Mouse (Mus musculus) neural tube, embryonic 15.5 days (tissue): Measurements from ENCODE around the gene Zfyve26. TPM values are rescaled to one million over a fixed set of nuclear protein-coding genes. Genes with fewer than 3 reads are reported as not detected.
A peak's percentile ranks its signal among the peaks of the same experiment; 100 is the strongest.

Source experiments
- ATAC-seq: fragments of 200-750 bp; cut with Nextera tagmentation; 2 replicates; pipeline ENCODE4 v1.8.0; 2017; ENCODE audit warnings: mild to moderate bottlenecking, moderate TSS enrichment, moderate library complexity; ENCODE audit not compliant: low FRiP score
- H3K27ac ChIP-seq: fragments of 300-500 bp; sonication (generic); replicated peaks from 2 replicates; pipeline ENCODE4 v1.5.1; 2015; ENCODE audit warnings: mild to moderate bottlenecking, inconsistent platforms
- H3K27me3 ChIP-seq: fragments of 300-500 bp; sonication (generic); replicated peaks from 2 replicates; pipeline ENCODE4 v1.6.1; 2015; ENCODE audit warnings: inconsistent platforms
- H3K36me3 ChIP-seq: fragments of 300-500 bp; sonication (generic); 2 replicates; pipeline ENCODE4 v1.6.1; 2015; ENCODE audit warnings: inconsistent platforms
- H3K4me1 ChIP-seq: fragments of 300-500 bp; sonication (generic); 2 replicates; pipeline ENCODE4 v1.6.1; 2015; ENCODE audit warnings: inconsistent platforms
- H3K4me2 ChIP-seq: fragments of 300-500 bp; sonication (generic); 2 replicates; pipeline ENCODE4 v1.6.1; 2015; ENCODE audit warnings: inconsistent platforms, mild to moderate bottlenecking, moderate library complexity
- H3K4me3 ChIP-seq: fragments of 300-500 bp; sonication (generic); replicated peaks from 2 replicates; pipeline ENCODE4 v1.5.1; 2015; ENCODE audit warnings: mild to moderate bottlenecking, inconsistent platforms
- H3K9ac ChIP-seq: fragments of 300-500 bp; sonication (generic); replicated peaks from 2 replicates; pipeline ENCODE4 v1.6.1; 2015; ENCODE audit warnings: mild to moderate bottlenecking, inconsistent platforms
- H3K9me3 ChIP-seq: fragments of 300-500 bp; sonication (generic); replicated peaks from 2 replicates; pipeline ENCODE4 v1.6.1; 2016; ENCODE audit warnings: inconsistent platforms
- WGBS: fragments of 180-500 bp; shearing (Covaris S2); methylation state at CpG from one replicate; pipeline ENCODE4 v1.1.7; 2015; ENCODE audit warnings: mixed read lengths; 5-methylcytosine and 5-hydroxymethylcytosine counted together
- polyA plus RNA-seq: library from polyadenylated mRNA; unstranded; fragments of >200 nt; fragmentation: Nextera tagmentation; extraction: Ambion mirVana; gene quantifications from 2 replicates; pipeline ENCODE4 v1.2.1, GENCODE M21; 2015

Gene Zfyve26
- polyA plus RNA-seq, 1 experiment from 2014 or later, result 10.3 TPM

- Histone ChIP-seq H3K27me3 (no peaks in the 10 kb centered on the region), H3K9ac (no peak overlapping the region), H3K36me3 (peaks cover 70% of the 10 kb centered on the region), H3K4me1 (no peaks in the 10 kb centered on the region), H3K27ac (no peak overlapping the region), H3K4me2 (no peak overlapping the region), H3K4me3 (no peak overlapping the region), H3K9me3 (no peaks in the 10 kb centered on the region)
- no peak for ATAC-seq
- WGBS, result 91% methylated on average over 10 of the region's 10 CpGs
Measured at GRCm38 (mm10) chr12:79254975-79255374, 41.1 kb downstream of the Zfyve26 start.

GRCm38 (mm10) chr12:79253294-79254053 lies 42.6 kb downstream of the Zfyve26 start:
- Histone ChIP-seq H3K4me1 (no peaks in the 10 kb centered on the region), H3K9me3 (no peaks in the 10 kb centered on the region), H3K36me3 (peaks cover 79% of the 10 kb centered on the region), H3K4me3 (no peak overlapping the region), H3K27ac (no peak overlapping the region), H3K27me3 (no peaks in the 10 kb centered on the region), H3K9ac (no peak overlapping the region), H3K4me2 (no peak overlapping the region)
- no peak for ATAC-seq
- 95% methylated on average over 9 of the region's 9 CpGs for WGBS

GRCm38 (mm10) chr12:79248110-79248509 lies 48.0 kb downstream of the Zfyve26 start:
- Histone ChIP-seq H3K27ac (no peak overlapping the region), H3K9ac (no peak overlapping the region), H3K4me1 (no peaks in the 10 kb centered on the region), H3K27me3 (no peaks in the 10 kb centered on the region), H3K4me2 (no peak overlapping the region), H3K9me3 (no peaks in the 10 kb centered on the region), H3K36me3 (peaks cover 91% of the 10 kb centered on the region), H3K4me3 (no peak overlapping the region)
- 85% methylated on average over 3 of the region's 3 CpGs for WGBS
- no peak for ATAC-seq

- Histone ChIP-seq H3K4me1 (no peaks in the 10 kb centered on the region), H3K27me3 (no peaks in the 10 kb centered on the region), H3K9me3 (no peaks in the 10 kb centered on the region), H3K4me3 (no peak overlapping the region), H3K36me3 (peaks cover 90% of the 10 kb centered on the region), H3K4me2 (no peak overlapping the region), H3K9ac (no peak overlapping the region), H3K27ac (no peak overlapping the region)
- 96% methylated on average over 6 of the region's 6 CpGs for WGBS
- no peak for ATAC-seq
Measured at GRCm38 (mm10) chr12:79242921-79243320, 53.2 kb downstream of the Zfyve26 start.

- no peak overlapping the region for H3K9ac ChIP-seq
- no peak overlapping the region for H3K27ac ChIP-seq
- H3K4me2 ChIP-seq, result no peak overlapping the region
- H3K36me3 ChIP-seq, result peaks cover 91% of the 10 kb centered on the region
- H3K9me3 ChIP-seq, result no peaks in the 10 kb centered on the region
- ATAC-seq, result no peak
- no peaks in the 10 kb centered on the region for H3K4me1 ChIP-seq
- H3K4me3 ChIP-seq, result no peak overlapping the region
- WGBS, result 99% methylated on average over 2 of the region's 2 CpGs
- H3K27me3 ChIP-seq, result no peaks in the 10 kb centered on the region
Measured at GRCm38 (mm10) chr12:79241985-79242384, 54.1 kb downstream of the Zfyve26 start.

- no peak for ATAC-seq
- no peak overlapping the region for H3K27ac ChIP-seq
- no peak overlapping the region for H3K4me3 ChIP-seq
- no peaks in the 10 kb centered on the region for H3K27me3 ChIP-seq
- 63% methylated on average over 11 of the region's 11 CpGs for WGBS
- no peaks in the 10 kb centered on the region for H3K4me1 ChIP-seq
- no peaks in the 10 kb centered on the region for H3K9me3 ChIP-seq
- H3K9ac ChIP-seq, result no peak overlapping the region
- peaks cover 56% of the 10 kb centered on the region for H3K36me3 ChIP-seq
- no peak overlapping the region for H3K4me2 ChIP-seq
Measured at GRCm38 (mm10) chr12:79235485-79236080, 60.5 kb downstream of the Zfyve26 start.

GRCm38 (mm10) chr12:79217511-79217910 lies 78.6 kb downstream of the Zfyve26 start:
- 39% methylated on average over 5 of the region's 5 CpGs for WGBS
- no peak overlapping the region for H3K4me3 ChIP-seq
- no peak for ATAC-seq
- H3K4me1 ChIP-seq, result no peaks in the 10 kb centered on the region
- no peak overlapping the region for H3K4me2 ChIP-seq
- H3K9me3 ChIP-seq, result no peaks in the 10 kb centered on the region
- no peak overlapping the region for H3K9ac ChIP-seq
- no peaks in the 10 kb centered on the region for H3K36me3 ChIP-seq
- no peak overlapping the region for H3K27ac ChIP-seq
- no peaks in the 10 kb centered on the region for H3K27me3 ChIP-seq

GRCm38 (mm10) chr12:79211447-79211846 lies 84.7 kb downstream of the Zfyve26 start:
- Histone ChIP-seq H3K27me3 (no peaks in the 10 kb centered on the region), H3K9ac (no peak overlapping the region), H3K4me3 (no peak overlapping the region), H3K36me3 (no peaks in the 10 kb centered on the region), H3K4me1 (peaks cover 7% of the 10 kb centered on the region; the same call in 1 of the 2 replicates), H3K4me2 (no peak overlapping the region), H3K27ac (no peak overlapping the region), H3K9me3 (no peaks in the 10 kb centered on the region)
- WGBS, result 89% methylated on average over 8 of the region's 8 CpGs
- no peak for ATAC-seq

- Histone ChIP-seq H3K36me3 (no peaks in the 10 kb centered on the region), H3K4me2 (peak within 1 kb of the TSS; percentile 61), H3K4me1 (peaks cover 7% of the 10 kb centered on the region; the same call in 1 of the 2 replicates), H3K9ac (peak within 1 kb of the TSS; percentile 34), H3K27me3 (no peaks in the 10 kb centered on the region), H3K4me3 (peak within 1 kb of the TSS; percentile 42), H3K27ac (no peak within 1 kb of the TSS), H3K9me3 (no peaks in the 10 kb centered on the region)
- ATAC-seq, result no peak
- WGBS, result 5% methylated on average over 13 of the region's 13 CpGs
Measured at GRCm38 (mm10) chr12:79208703-79209464, 87.2 kb downstream of the Zfyve26 start, which contains the start of gene Rdh12. Rdh12 (plus strand) TSS chr12:79208914.

GRCm38 (mm10) chr12:79201882-79202281 lies 94.2 kb downstream of the Zfyve26 start:
- H3K9me3 ChIP-seq, result no peaks in the 10 kb centered on the region
- no peak for ATAC-seq
- H3K27me3 ChIP-seq, result no peaks in the 10 kb centered on the region
- H3K4me1 ChIP-seq, result no peaks in the 10 kb centered on the region
- 71% methylated on average over 3 of the region's 3 CpGs for WGBS
- H3K9ac ChIP-seq, result no peak overlapping the region
- H3K36me3 ChIP-seq, result no peaks in the 10 kb centered on the region
- H3K27ac ChIP-seq, result no peak overlapping the region
- no peak overlapping the region for H3K4me3 ChIP-seq
- H3K4me2 ChIP-seq, result no peak overlapping the region

GRCm38 (mm10) chr12:79197105-79197504 lies 99.0 kb downstream of the Zfyve26 start:
- ATAC-seq, result no peak
- 89% methylated on average over 5 of the region's 5 CpGs for WGBS

More at GRCm38 (mm10) chr12:79197105-79197504, 99.0 kb downstream of the Zfyve26 start:
- Histone ChIP-seq H3K4me1 (peaks cover under 1% of the 10 kb centered on the region; the same call in 1 of the 2 replicates), H3K9ac (no peak overlapping the region), H3K27ac (no peak overlapping the region), H3K36me3 (no peaks in the 10 kb centered on the region), H3K9me3 (no peaks in the 10 kb centered on the region), H3K27me3 (no peaks in the 10 kb centered on the region), H3K4me2 (no peak overlapping the region), H3K4me3 (no peak overlapping the region)
